Mouse (Mus musculus): ENCODE measurements at regions not wholly inside any gene's neighbourhood (a gene's known extent, or its start where the extent isn't known, plus 50 kb on each side); places are given as distances from the start of the nearest gene placed in this dataset.
"Not testable (repeated sequence)": the region's sequence is repeated elsewhere in the genome, so short reads cannot be mapped to it uniquely, and the experiment has no call there.

GRCm38 (mm10) chr14:87775332-87775890 is 359.0 kb downstream of the Tdrd3 start:
- Histone ChIP-seq H3K9me3 (ENCODE audit: control insufficient read depth, low read length) (no peaks in the 10 kb centered on the region), H3K4me2 (ENCODE audit: low read depth, low read length) (no peak overlapping the region), H3K36me3 (ENCODE audit: control insufficient read depth, insufficient read depth, low read length) (no peaks in the 10 kb centered on the region), H3K9ac (ENCODE audit: low read depth, low read length) (no peak overlapping the region), H3K4me1 (ENCODE audit: control insufficient read depth, insufficient read depth, low read length) (no peaks in the 10 kb centered on the region), H3K4me3 (ENCODE audit: low read depth, low read length) (no peak overlapping the region), H3K27ac (replicated peaks; ENCODE audit: low read depth, low read length) (no peak overlapping the region), H3K27me3 (replicated peaks; ENCODE audit: control insufficient read depth, insufficient read depth, low read length) (no peaks in the 10 kb centered on the region)
- no peak for ATAC-seq (ENCODE audit: low read depth)
- DNase-seq (ENCODE audit: low spot score) = no peak

DNA sequence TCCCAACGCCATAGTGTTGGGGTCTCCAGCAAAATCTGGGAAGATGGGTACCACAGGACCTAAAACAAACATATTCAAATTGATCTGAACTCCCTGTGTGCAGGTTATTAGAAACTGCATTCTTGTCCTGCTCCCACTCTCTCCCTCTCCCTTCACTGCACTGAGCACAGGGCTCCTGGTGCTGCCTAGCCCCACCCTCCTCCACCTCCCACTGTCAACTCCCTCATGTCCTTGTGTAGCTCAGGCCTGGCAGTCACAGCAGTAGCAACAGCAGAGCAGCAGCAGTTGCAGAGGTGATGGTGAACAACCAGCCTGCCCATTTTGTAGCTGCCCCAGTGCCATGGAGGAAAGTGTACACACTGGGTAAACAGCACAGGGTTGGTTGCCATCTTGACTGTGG is 383.4 kb downstream of the Tdrd3 start:
- 75% methylated on average over 1 of the region's 1 CpGs for WGBS
- H3K9me3 ChIP-seq (ENCODE audit: control insufficient read depth, low read length) = no peaks in the 10 kb centered on the region
- H3K27ac ChIP-seq (replicated peaks; ENCODE audit: low read depth, low read length) = no peak overlapping the region
- H3K4me1 ChIP-seq (ENCODE audit: control insufficient read depth, insufficient read depth, low read length) = no peaks in the 10 kb centered on the region
- no peak overlapping the region for H3K4me2 ChIP-seq (ENCODE audit: low read depth, low read length)
- no peak for DNase-seq (ENCODE audit: low spot score)
- no peak overlapping the region for H3K9ac ChIP-seq (ENCODE audit: low read depth, low read length)
- no peak for ATAC-seq (ENCODE audit: low read depth)
- H3K27me3 ChIP-seq (replicated peaks; ENCODE audit: control insufficient read depth, insufficient read depth, low read length) = no peaks in the 10 kb centered on the region
- H3K36me3 ChIP-seq (ENCODE audit: control insufficient read depth, insufficient read depth, low read length) = no peaks in the 10 kb centered on the region
- no peak overlapping the region for H3K4me3 ChIP-seq (ENCODE audit: low read depth, low read length)

GRCm38 (mm10) chr14:87809664-87810063 is 393.2 kb downstream of the Tdrd3 start:
- not testable (repeated sequence) for H3K27me3 ChIP-seq (replicated peaks; ENCODE audit: control insufficient read depth, insufficient read depth, low read length); H3K4me2 ChIP-seq (ENCODE audit: low read depth, low read length); H3K4me1 ChIP-seq (ENCODE audit: control insufficient read depth, insufficient read depth, low read length); H3K9me3 ChIP-seq (ENCODE audit: control insufficient read depth, low read length); ATAC-seq (ENCODE audit: low read depth); DNase-seq (ENCODE audit: low spot score); H3K36me3 ChIP-seq (ENCODE audit: control insufficient read depth, insufficient read depth, low read length); H3K27ac ChIP-seq (replicated peaks; ENCODE audit: low read depth, low read length); H3K4me3 ChIP-seq (ENCODE audit: low read depth, low read length); H3K9ac ChIP-seq (ENCODE audit: low read depth, low read length)
- 89% methylated on average over 15 of the region's 15 CpGs for WGBS

DNA sequence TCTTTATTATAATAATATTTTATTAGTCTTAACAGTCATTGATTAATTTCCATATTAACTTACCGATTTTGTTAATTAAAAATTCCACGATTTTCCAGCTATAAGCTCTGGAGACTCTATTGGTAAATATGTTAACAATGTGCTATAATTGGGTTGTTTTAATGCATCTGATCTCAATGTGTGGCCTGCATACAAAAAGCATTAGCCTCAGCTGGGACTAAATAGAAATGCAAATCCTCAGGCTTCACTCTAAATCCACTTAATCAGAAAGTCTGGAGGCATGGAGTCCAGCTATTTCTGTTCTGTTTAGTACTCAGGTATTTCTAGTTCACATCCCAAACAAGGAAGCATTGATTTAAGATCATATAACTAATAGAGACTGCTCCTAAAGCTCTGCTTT is 427.7 kb downstream of the Tdrd3 start:
- DNase-seq (ENCODE audit: low spot score) = no peak
- H3K27me3 ChIP-seq (replicated peaks; ENCODE audit: control insufficient read depth, insufficient read depth, low read length) = no peaks in the 10 kb centered on the region
- H3K36me3 ChIP-seq (ENCODE audit: control insufficient read depth, insufficient read depth, low read length) = no peaks in the 10 kb centered on the region
- H3K9ac ChIP-seq (ENCODE audit: low read depth, low read length) = no peak overlapping the region
- no peak overlapping the region for H3K4me2 ChIP-seq (ENCODE audit: low read depth, low read length)
- no peaks in the 10 kb centered on the region for H3K9me3 ChIP-seq (ENCODE audit: control insufficient read depth, low read length)
- no peak overlapping the region for H3K27ac ChIP-seq (replicated peaks; ENCODE audit: low read depth, low read length)
- 72% methylated on average over 2 of the region's 2 CpGs for WGBS
- H3K4me1 ChIP-seq (ENCODE audit: control insufficient read depth, insufficient read depth, low read length) = no peaks in the 10 kb centered on the region
- no peak for ATAC-seq (ENCODE audit: low read depth)
- no peak overlapping the region for H3K4me3 ChIP-seq (ENCODE audit: low read depth, low read length)

DNA sequence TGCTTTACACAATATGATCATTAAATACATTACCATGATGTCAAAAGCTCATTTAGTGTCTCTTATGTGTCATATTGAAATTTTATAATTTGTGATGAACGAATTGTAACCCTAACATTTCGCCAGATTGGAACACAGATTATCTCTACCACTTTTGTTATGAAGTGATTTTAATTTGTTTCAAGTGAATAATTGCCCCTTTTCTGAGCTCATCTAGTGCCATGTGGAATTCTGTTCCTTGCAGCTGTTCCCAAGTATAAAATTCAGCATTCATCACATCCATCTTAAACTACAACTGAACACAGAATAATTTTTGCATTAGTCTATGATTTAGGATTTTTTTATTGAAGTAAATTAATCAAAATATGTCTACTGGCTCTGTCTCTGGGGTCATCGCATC is 445.0 kb downstream of the Tdrd3 start:
- DNase-seq (ENCODE audit: low spot score) = no peak
- Histone ChIP-seq H3K9ac (ENCODE audit: low read depth, low read length) (no peak overlapping the region), H3K27ac (replicated peaks; ENCODE audit: low read depth, low read length) (no peak overlapping the region), H3K4me1 (ENCODE audit: control insufficient read depth, insufficient read depth, low read length) (no peaks in the 10 kb centered on the region), H3K9me3 (ENCODE audit: control insufficient read depth, low read length) (no peaks in the 10 kb centered on the region), H3K4me3 (ENCODE audit: low read depth, low read length) (no peak overlapping the region), H3K27me3 (replicated peaks; ENCODE audit: control insufficient read depth, insufficient read depth, low read length) (no peaks in the 10 kb centered on the region), H3K4me2 (ENCODE audit: low read depth, low read length) (no peak overlapping the region), H3K36me3 (ENCODE audit: control insufficient read depth, insufficient read depth, low read length) (no peaks in the 10 kb centered on the region)
- WGBS = 82% methylated on average over 3 of the region's 3 CpGs
- no peak for ATAC-seq (ENCODE audit: low read depth)

GRCm38 (mm10) chr14:87864388-87865215 is 448.2 kb downstream of the Tdrd3 start:
- ATAC-seq (ENCODE audit: low read depth) (0 out of 2 replicates have a peak, but pooled peaks have one; percentile 15), DNase-seq (ENCODE audit: low spot score) (no peak)
- no peaks in the 10 kb centered on the region for H3K36me3 ChIP-seq (ENCODE audit: control insufficient read depth, insufficient read depth, low read length)
- no peak overlapping the region for H3K4me3 ChIP-seq (ENCODE audit: low read depth, low read length)
- 94% methylated on average over 7 of the region's 9 CpGs for WGBS
- H3K27me3 ChIP-seq (replicated peaks; ENCODE audit: control insufficient read depth, insufficient read depth, low read length) = no peaks in the 10 kb centered on the region
- no peak overlapping the region for H3K4me2 ChIP-seq (ENCODE audit: low read depth, low read length)
- H3K4me1 ChIP-seq (ENCODE audit: control insufficient read depth, insufficient read depth, low read length) = no peaks in the 10 kb centered on the region
- no peak overlapping the region for H3K9ac ChIP-seq (ENCODE audit: low read depth, low read length)
- no peak overlapping the region for H3K27ac ChIP-seq (replicated peaks; ENCODE audit: low read depth, low read length)
- no peaks in the 10 kb centered on the region for H3K9me3 ChIP-seq (ENCODE audit: control insufficient read depth, low read length)

DNA sequence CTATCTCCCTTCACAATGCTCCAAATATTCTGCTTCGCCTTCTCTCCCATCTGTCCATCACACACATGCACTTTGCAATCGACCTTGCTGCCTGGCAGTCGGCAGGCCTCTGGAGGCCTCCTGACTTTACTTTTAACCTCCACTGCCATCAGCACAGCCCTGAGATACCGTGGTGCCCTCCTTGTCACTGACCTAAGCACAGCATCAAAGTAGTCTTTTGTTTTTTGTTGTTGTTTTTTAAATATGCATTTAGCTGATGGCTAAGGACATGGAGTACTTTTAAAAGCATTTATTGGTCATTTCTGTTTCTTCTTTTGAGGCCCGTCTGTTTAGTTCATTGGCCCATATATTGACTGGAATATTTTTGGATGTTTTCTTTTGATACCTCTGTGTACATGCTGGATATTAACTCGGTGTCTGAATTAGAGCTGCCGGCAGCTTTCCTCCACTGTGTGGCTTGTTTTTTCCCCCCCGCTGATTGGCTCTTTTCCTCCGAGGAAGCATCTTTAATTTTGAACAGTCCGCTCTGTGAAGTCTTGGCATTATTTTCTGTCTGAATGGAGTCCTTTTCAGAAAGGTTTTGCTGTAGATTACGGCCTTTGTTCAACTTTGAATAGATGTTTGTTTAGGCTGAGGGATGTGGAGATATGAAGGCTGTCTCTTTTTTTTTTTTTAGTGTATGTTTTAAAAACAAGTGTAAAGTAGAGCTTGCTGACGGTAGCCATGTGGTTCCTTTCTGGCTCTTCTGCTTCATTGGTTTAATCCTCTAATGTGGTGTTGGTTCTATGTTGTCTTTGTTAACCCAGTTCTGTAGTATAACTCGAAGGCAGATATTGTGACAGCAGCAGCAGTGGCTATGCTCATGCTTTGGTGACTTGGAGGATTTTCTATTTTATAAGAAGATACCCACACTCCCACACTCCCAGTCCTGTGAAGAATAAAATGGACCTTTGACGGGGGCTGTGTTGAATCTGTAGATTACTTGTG is 449.1 kb downstream of the Tdrd3 start:
- 59% methylated on average over 14 of the region's 14 CpGs for WGBS
- H3K4me3 ChIP-seq (ENCODE audit: low read depth, low read length) = no peak overlapping the region
- no peak overlapping the region for H3K4me2 ChIP-seq (ENCODE audit: low read depth, low read length)
- H3K9ac ChIP-seq (ENCODE audit: low read depth, low read length) = no peak overlapping the region
- no peaks in the 10 kb centered on the region for H3K4me1 ChIP-seq (ENCODE audit: control insufficient read depth, insufficient read depth, low read length)
- no peak overlapping the region for H3K27ac ChIP-seq (replicated peaks; ENCODE audit: low read depth, low read length)
- DNase-seq (ENCODE audit: low spot score) (peak; percentile 11), ATAC-seq (ENCODE audit: low read depth) (peak; percentile 63)
- no peaks in the 10 kb centered on the region for H3K27me3 ChIP-seq (replicated peaks; ENCODE audit: control insufficient read depth, insufficient read depth, low read length)
- no peaks in the 10 kb centered on the region for H3K9me3 ChIP-seq (ENCODE audit: control insufficient read depth, low read length)
- H3K36me3 ChIP-seq (ENCODE audit: control insufficient read depth, insufficient read depth, low read length) = no peaks in the 10 kb centered on the region

- H3K9me3 ChIP-seq (ENCODE audit: control insufficient read depth, low read length) = no peaks in the 10 kb centered on the region
- 89% methylated on average over 3 of the region's 3 CpGs for WGBS
- no peak overlapping the region for H3K27ac ChIP-seq (replicated peaks; ENCODE audit: low read depth, low read length)
- no peaks in the 10 kb centered on the region for H3K4me1 ChIP-seq (ENCODE audit: control insufficient read depth, insufficient read depth, low read length)
- no peak overlapping the region for H3K4me2 ChIP-seq (ENCODE audit: low read depth, low read length)
- H3K9ac ChIP-seq (ENCODE audit: low read depth, low read length) = no peak overlapping the region
- no peak for DNase-seq (ENCODE audit: low spot score)
- no peaks in the 10 kb centered on the region for H3K36me3 ChIP-seq (ENCODE audit: control insufficient read depth, insufficient read depth, low read length)
- no peaks in the 10 kb centered on the region for H3K27me3 ChIP-seq (replicated peaks; ENCODE audit: control insufficient read depth, insufficient read depth, low read length)
- no peak overlapping the region for H3K4me3 ChIP-seq (ENCODE audit: low read depth, low read length)
- ATAC-seq (ENCODE audit: low read depth) = no peak
Measured at GRCm38 (mm10) chr14:87901784-87902183, 485.3 kb downstream of the Tdrd3 start.
